Mouse (Mus musculus) CD4-positive helper T cell, adult 2 months (primary cell): Measurements from ENCODE around the gene Zbtb45.

Source experiments
- DNase-seq: peaks from one replicate; pipeline ENCODE4 v3.0.0-alpha.2; 2012; ENCODE audit warnings: low read depth, missing footprints, low spot score

Gene Zbtb45

GRCm38 (mm10) chr7:13010005-13010908 lies at the start of gene Zbtb45:
TSS of gene Zbtb45 (minus strand) at chr7:13010034.
- no peak for DNase-seq

DNA sequence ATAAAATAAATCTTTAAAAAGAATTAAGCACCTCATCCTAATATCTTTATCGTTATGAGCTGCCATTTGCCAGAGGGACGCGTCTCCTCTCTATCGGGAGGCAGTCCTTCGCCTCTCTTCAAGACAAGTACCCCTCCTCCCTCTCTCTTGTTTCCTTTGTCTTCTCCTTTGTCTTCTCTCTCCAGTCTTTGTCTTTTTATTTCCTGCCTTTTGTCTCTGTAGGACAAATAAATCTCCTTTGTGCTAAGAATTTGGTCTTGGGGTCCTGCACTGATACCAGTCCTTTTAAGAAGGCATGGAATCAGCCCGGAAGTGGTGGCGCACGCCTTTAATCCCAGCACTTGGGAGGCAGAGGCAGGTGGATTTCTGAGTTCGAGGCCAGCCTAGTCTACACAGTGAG lies 49.7 kb upstream of the Zbtb45 start:
- no peak for DNase-seq

GRCm38 (mm10) chr7:13056913-13057700 lies 47.3 kb upstream of the Zbtb45 start:
- no peak for DNase-seq

DNA sequence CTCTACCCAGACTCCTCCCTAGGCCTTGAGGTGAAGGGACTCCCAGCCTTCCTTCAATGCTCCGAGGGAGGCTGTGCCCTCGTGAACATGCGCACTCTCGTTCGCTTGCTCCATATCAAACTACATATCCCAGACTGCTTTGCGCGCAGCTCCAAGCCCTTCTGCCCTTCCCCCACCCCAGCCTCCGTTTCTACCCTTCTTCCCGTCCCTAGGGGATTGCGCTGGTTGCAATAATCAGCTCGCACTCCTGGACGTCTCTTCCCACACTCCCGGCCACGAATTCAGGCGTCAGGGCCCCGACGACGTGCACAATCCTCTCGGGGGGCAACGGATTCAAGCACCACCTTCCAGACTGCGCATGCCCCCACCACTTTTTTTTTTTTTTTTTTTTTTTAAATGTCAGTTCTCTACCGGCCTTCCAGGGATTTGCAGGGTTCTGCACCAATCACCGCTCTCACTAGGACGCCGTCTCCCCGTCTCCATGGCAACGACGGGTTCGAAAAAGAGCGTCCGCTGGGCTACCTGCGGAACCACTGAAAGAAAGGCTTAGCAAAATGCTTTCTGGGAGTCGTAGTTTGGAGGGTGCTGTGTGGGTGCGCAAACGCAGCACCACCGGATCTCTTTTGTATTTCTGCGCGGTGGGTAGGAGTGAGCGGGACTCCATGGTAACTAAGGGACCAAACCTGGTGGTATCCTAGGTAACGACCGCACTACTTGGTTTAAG lies 44.6 kb upstream of the Zbtb45 start, which contains the start of gene Mzf1:
TSS of gene Mzf1 (minus strand) at position 478 of the 724 bp plus-strand sequence.
- peak; percentile 97 for DNase-seq

DNA sequence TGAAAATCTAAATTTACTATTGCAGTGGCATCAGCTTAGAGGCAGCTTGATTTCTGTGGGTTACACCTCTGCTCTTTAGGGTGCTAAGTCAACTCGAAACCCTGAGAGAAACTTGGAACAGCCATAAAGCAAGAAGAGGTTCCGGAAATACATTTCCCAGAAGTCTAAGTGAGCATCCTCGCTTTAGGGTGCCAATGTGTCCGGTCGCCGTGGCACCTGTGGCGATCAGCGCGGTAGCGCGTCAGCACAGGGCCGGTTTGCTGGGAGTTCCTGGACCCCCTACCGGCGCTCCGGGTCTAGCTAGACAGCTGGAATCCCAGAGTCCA lies 44.1 kb upstream of the Zbtb45 start:
- no peak for DNase-seq

DNA sequence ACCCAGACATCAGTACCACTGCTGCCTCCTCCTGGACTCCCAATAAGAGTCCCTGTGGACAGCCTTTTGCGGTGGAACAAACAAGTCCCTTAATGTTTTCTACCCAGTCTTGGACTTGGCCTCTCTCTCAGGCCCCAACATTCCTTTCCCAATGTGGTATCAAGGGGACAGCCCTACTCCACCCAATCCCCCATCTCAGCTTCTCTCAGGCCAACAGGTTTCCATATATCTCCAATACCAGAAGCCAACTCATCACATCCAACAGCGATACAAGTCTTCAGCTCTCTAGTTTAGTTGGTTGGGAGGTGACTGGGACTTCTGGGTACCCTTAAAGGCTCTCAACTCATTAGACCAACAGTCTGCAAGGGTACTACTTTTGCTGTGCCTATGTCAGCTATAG lies 43.7 kb upstream of the Zbtb45 start:
- no peak for DNase-seq

DNA sequence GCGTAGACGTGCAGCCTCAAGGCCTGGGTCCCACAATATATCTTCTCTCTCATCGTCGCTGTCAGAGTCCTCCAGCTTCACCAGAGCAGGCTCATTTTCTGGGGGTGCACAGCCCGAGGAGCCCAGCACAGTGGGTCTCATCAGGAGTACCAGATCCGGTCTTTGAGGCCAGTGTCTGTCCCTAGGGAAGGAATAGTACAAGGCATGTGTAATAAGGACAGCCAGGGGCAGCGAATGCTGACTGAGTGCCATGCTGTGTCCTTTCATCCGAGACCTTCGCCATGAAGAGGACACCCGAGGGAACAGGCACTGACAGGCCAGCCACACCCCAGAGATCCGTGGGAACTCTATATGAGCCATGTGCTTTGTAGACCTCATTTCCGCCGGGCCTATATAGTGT lies 43.2 kb upstream of the Zbtb45 start:
- no peak for DNase-seq

DNA sequence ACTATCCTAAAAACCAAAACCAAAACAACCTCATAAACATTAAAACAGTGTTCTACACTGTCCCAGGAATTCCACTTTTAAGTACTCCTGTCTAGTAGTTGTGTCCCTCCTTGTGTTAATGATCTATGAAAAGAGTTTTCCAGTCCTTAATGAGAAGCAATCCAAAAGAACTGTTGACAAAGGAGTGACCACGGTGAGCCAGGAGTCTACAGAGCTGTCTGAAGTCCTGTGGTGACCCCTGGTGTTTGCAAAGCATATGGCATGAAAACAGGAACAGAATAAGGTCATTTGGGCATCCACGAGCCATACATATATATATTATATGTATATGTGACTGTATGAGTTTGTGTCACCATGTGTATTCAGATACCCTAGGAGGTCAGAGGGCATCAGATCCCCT lies 36.2 kb upstream of the Zbtb45 start:
- peak; percentile 78 for DNase-seq

DNA sequence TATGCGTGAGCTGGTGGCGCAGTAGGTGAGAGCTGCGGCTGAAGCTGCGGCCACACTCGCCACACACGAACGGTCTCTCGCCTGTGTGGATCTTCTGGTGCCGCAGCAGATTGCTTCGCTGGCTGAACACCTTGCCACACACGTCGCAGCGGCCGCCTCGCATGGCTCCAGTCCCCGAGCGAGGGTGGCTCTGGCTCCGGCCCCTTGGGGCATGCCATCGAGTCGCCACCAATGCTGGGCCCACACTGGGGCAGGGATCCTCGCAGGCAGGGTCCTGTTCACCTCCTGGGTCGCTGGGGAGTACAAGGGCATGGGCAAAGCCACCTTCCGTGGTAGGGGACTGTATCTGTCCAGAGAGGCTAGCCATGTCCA lies 34.4 kb upstream of the Zbtb45 start:
- no peak for DNase-seq

GRCm38 (mm10) chr7:13043445-13044253 lies 33.8 kb upstream of the Zbtb45 start:
- DNase-seq: peak; percentile 28

GRCm38 (mm10) chr7:13043120-13043444 lies 33.2 kb upstream of the Zbtb45 start:
- DNase-seq: no peak

DNA sequence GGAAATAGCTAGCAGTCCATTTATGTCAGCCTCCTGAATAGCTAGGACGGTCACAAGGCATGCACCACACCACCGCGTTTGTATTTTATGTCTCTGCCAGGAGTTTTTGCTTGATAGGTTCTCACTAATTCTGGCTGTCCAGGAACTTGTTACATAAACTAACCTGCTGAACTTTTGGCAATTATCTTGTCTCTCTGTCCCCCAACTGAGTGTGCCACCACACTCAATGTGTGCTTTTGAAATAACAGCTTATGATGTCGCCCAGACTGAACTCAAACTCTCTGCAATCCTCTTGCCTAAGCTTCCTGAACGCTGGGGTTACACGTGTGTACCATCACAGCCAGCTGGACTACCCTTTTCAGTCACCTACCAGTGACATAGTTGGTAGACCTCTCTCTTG lies 32.7 kb upstream of the Zbtb45 start:
- no peak for DNase-seq

GRCm38 (mm10) chr7:13041256-13041655 lies 31.4 kb upstream of the Zbtb45 start:
- DNase-seq: no peak

DNA sequence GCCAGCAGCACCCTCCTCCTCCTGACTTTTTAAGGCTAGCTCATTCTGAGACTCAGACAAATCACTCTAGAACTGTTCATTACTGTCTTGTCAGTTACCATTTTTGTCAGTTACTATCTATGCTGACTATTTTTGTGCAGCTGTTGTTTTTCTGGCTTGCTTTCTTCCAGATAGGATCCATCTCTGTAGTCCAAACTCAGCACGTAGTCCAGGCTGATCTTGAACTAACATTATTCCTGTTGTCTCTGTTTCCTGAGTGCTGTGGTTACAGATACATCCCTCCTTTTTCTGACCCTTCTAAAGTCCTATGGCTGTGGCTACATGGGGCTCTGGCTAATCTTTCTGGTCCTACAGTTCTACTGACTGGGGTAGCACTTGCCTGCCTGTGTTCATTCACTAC lies 29.3 kb upstream of the Zbtb45 start:
- DNase-seq: no peak

GRCm38 (mm10) chr7:13038621-13039169 lies 28.9 kb upstream of the Zbtb45 start:
- no peak for DNase-seq

- DNase-seq: peak; percentile 98
Measured at GRCm38 (mm10) chr7:13037901-13038555, 28.2 kb upstream of the Zbtb45 start, which contains the start of gene Ube2m. TSS of gene Ube2m (minus strand) at chr7:13038275.

- no peak for DNase-seq
Measured at GRCm38 (mm10) chr7:13037366-13037765, 27.5 kb upstream of the Zbtb45 start.

DNA sequence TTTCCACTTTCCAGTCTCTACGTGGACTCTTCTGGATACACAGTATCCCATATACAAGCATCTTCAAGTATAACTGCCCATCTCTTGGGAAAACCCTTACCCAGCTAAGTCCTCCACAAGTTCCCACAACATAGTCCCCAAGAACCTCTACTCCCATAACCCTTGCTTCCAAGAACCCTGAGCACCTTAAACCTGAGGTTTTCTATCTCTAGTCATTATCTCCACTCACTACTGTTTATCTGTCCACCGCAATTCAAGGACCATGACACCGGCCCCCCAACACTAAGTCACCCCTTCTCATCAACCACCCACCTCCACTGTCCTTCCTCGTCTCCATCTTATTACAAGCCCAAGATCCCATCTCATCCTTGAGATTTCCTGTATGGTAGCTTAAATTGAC lies 27.0 kb upstream of the Zbtb45 start:
- DNase-seq: no peak

DNA sequence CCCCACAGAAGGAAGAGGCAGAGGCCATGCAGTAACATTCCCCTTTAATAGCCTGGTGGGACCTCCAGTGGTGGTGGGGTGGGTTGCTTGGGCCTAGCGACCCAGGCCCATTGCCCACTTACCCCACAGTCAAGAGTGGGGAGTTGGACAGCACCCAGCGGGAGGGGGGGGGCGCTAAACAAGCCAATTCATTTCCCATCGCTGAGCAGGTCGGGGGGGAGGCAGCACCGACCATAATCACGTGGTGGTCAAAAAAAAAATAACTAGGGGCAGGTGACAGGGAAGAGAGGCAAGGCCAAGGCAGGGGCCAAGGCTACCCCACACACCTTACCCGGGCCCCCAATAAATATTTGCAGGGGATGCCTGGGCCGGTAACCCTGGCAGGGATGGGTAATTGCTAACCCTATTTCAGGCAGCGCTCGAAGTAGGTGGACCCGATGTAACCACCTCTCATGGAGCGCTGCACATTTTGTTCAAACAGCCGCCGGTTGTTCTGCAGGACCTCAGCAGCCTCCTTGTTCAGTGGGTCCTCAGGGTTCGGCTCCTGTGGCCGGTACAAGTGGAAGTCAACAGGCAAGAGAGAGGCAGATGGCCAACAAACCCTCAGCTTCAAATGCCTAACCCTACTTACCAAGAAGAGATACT lies 25.5 kb upstream of the Zbtb45 start:
- no peak for DNase-seq
